Mouse (Mus musculus) CH12.LX (cell line): ENCODE measurements around the gene Clip1.

Experiments used
- MAX ChIP-seq: IDR thresholded peaks from 2 replicates; pipeline ENCODE4 v1.6.1; 2011; ENCODE audit warnings: low read length, improper control_type of control experiment
- POLR2A ChIP-seq: IDR thresholded peaks from 2 replicates; pipeline ENCODE4 v1.6.1; 2011; ENCODE audit warnings: low read depth, mild to moderate bottlenecking, improper control_type of control experiment, low read length

GRCm38 (mm10) chr5:123631210-123631609 is 53.2 kb downstream of the Clip1 start:
- TF ChIP-seq MAX (no peak), POLR2A (no peak)
